Mouse (Mus musculus): Measurements from ENCODE around the gene 1110065P20Rik.

Gene 1110065P20Rik

GRCm38 (mm10) chr4:124850933-124851658 lies at the start of gene 1110065P20Rik:
Gene 1110065P20Rik (minus strand): TSS chr4:124851196.
- TF ChIP-seq GATA4 (IDR thresholded peaks at IDR 0.05; ENCODE audit: insufficient replicate concordance, low read length): no peak; the same call in 1 of the 2 replicates

DNA sequence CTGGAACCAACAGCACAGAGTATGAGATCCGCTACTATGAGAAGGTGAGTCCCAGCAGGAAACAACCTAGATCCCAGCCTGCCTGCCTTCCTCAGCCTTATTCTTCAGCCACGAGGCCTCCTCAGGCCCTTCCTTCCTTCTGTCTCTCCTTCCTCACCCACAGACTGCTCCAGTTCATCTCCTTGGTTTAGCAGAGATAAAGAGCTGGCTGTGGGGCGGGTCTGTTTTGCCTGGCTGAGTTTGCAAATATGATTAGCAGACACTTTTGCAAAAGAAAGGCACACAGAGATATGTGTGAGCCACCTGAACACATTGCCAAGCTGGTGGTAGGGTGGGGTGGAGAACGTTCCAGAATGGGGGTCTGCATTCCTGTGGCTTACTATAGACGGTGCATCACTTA lies 48.9 kb upstream of the 1110065P20Rik start:
- TF ChIP-seq GATA4 (IDR thresholded peaks at IDR 0.05; ENCODE audit: insufficient replicate concordance, low read length): no peak

DNA sequence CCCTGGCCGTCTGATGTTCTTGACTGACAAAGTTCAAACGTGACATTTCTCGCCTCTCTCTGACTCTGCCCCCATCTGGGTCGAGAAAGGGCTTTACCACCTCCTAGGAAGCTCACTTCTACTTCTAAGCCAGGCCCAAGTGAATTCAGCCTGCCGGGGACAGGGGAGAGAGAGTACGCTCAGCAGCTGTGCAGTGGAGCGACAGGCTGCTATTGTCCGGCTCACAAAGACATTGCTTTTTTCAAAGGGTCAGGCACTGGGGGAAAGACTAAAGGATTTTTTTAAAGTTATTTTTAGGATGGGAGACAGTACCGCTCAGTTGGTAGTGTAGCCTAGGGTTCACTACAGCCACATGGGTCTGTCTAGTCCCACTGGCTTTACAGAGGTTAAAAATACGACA lies 47.4 kb upstream of the 1110065P20Rik start:
- TF ChIP-seq GATA4 (IDR thresholded peaks at IDR 0.05; ENCODE audit: insufficient replicate concordance, low read length): no peak

GRCm38 (mm10) chr4:124894508-124895428 lies 43.8 kb upstream of the 1110065P20Rik start:
- no peak for TF ChIP-seq GATA4 (IDR thresholded peaks at IDR 0.05; ENCODE audit: insufficient replicate concordance, low read length)

GRCm38 (mm10) chr4:124893769-124894168 lies 42.8 kb upstream of the 1110065P20Rik start:
- no peak for TF ChIP-seq GATA4 (IDR thresholded peaks at IDR 0.05; ENCODE audit: insufficient replicate concordance, low read length)

GRCm38 (mm10) chr4:124890831-124891230 lies 39.8 kb upstream of the 1110065P20Rik start:
- TF ChIP-seq GATA4 (IDR thresholded peaks at IDR 0.05; ENCODE audit: insufficient replicate concordance, low read length): no peak

GRCm38 (mm10) chr4:124889935-124890334 lies 38.9 kb upstream of the 1110065P20Rik start:
- no peak for TF ChIP-seq GATA4 (IDR thresholded peaks at IDR 0.05; ENCODE audit: insufficient replicate concordance, low read length)

DNA sequence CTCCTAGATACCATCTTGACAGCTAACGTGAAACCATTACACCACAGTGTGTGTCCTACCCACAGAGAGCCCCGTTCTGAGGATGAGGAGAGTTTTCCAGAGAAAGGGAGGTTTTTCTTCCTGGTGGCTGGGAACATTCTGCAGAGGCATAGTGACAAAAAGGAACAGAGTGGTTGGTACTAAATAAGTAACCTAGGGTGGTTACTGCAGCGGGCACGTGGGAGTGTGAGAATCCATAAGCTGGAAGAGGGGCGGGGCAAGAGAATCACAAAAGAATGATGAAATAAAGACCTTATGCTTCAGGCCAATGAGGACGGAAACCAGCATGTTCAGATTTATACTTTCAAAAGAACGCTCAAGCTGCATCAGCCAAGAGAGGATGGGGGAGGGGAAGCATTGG lies 37.7 kb upstream of the 1110065P20Rik start:
- no peak for TF ChIP-seq GATA4 (IDR thresholded peaks at IDR 0.05; ENCODE audit: insufficient replicate concordance, low read length)

- no peak for TF ChIP-seq GATA4 (IDR thresholded peaks at IDR 0.05; ENCODE audit: insufficient replicate concordance, low read length)
Measured at GRCm38 (mm10) chr4:124882151-124882729, 31.2 kb upstream of the 1110065P20Rik start.

DNA sequence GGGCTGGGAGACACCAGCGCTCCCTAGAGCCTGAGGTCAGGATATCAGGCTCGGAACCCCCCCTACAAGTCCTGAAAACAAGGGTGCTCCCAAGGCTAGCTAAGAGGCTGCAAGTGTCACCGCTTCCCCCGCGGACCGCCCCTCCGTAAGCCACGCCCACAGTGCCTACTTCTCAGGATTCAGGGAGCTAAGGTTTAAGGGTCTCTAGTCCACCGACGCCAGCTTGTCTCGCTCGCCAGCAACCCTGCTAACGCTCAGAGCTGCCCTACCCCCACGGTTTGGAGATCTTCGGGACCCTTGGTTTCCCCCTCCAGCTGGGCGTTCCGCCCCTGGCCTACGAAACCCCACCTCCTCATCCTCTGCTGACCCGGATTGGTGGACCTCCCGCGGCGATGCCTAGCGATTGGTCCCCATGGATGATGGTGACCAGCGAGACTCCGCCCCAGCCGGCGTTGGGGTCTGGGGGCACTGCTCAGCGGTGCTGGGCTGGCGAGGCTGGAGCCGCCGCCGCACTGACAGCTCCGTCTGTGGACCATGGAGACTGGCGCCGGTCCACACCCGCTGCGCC lies 30.4 kb upstream of the 1110065P20Rik start:
- no peak for TF ChIP-seq GATA4 (IDR thresholded peaks at IDR 0.05; ENCODE audit: insufficient replicate concordance, low read length)

- TF ChIP-seq GATA4 (IDR thresholded peaks at IDR 0.05; ENCODE audit: insufficient replicate concordance, low read length): no peak
Measured at GRCm38 (mm10) chr4:124880599-124880998, 29.6 kb upstream of the 1110065P20Rik start, which contains the start of gene Epha10. Gene Epha10 (plus strand): TSS chr4:124880899.

DNA sequence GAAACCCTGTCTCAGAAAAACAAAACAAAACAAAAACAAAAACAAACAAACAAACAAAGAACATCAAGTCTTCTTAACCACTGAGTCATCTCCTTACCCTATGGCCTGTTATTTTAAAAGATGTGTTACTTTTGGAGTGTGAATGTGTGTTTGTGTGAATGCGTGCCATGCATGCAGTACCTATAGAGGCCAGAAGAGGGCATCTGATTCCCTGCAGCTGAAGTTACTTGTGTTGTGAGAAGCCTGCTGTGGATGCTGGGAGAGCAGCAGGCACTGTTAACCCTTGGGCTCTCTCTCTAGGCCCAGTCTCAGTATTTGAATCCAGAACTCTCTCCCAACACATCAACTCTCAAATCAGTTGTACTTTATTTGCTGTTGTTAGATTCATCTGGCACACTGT lies 21.7 kb upstream of the 1110065P20Rik start:
- TF ChIP-seq GATA4 (IDR thresholded peaks at IDR 0.05; ENCODE audit: insufficient replicate concordance, low read length): no peak

GRCm38 (mm10) chr4:124861283-124862188 lies 10.5 kb upstream of the 1110065P20Rik start, which contains the start of gene Maneal:
Gene Maneal (minus strand): TSS chr4:124862171.
- no peak for TF ChIP-seq GATA4 (IDR thresholded peaks at IDR 0.05; ENCODE audit: insufficient replicate concordance, low read length)

DNA sequence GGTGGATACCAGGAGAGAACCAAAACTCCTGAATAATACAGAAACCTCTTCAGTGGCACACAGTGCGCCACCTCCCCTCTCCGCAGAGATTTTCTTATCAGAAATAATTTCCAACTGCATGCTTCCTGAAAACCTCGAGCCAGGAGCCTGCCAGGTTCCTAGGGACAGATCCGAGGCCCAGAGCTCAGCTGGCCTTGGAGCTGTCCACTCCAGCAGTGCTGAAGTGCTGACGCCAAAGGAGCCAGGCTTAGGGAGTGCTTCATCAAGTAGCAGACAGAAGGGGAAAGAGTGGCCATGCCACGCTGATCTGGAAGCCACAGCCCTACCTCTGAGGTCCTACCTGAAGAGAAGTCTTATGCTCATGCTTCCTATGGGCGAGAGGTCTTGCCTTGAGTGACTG lies 9.4 kb upstream of the 1110065P20Rik start:
- no peak for TF ChIP-seq GATA4 (IDR thresholded peaks at IDR 0.05; ENCODE audit: insufficient replicate concordance, low read length)

Data from liver, adult (tissue).